Mouse (Mus musculus) heart, postnatal 36 days (tissue): ENCODE measurements around the gene Tpm1. TPM values are rescaled to one million over a fixed set of nuclear protein-coding genes. Genes with fewer than 3 reads are reported as not detected.
A peak's percentile ranks its signal among the peaks of the same experiment; 100 is the strongest.

Experiments
- DNase-seq, 2 experiments: peaks; one replicate each; pipeline ENCODE4 v3.0.0; 2021 to 2022
- intact Hi-C: fragments of 180-260 bp; cut with DNase I; formaldehyde crosslinking; loops from one replicate; pipeline ENCODE4 v1.15.1; 2025
- total RNA-seq, 2 experiments: library from RNA; stranded (reverse); gene quantifications; 2 replicates each; pipeline ENCODE4 v1.2.3; 2021

Tpm1 gene
- total RNA-seq, 2 experiments from 2014 or later = 11,452 to 11,878 TPM

- no peak for DNase-seq
- intact Hi-C loops = no loop called here
These were observed 16.2 kb downstream of the Tpm1 start for GRCm38 (mm10) chr9:67033016-67033415.

- no peak for DNase-seq
- intact Hi-C loops = no loop called here
These were observed 16.6 kb downstream of the Tpm1 start for GRCm38 (mm10) chr9:67032611-67033010.

GRCm38 (mm10) chr9:67029518-67029917 is 19.7 kb downstream of the Tpm1 start:
- DNase-seq = no peak
- intact Hi-C loops = no loop called here

- DNase-seq = no peak
These were observed 20.3 kb downstream of the Tpm1 start for GRCm38 (mm10) chr9:67028929-67029328.

GRCm38 (mm10) chr9:67028133-67028724 is 21.0 kb downstream of the Tpm1 start:
- intact Hi-C loops = no loop called here
- DNase-seq = no peak

More at GRCm38 (mm10) chr9:67028929-67029328, 20.3 kb downstream of the Tpm1 start:
- intact Hi-C loops = no loop called here

- intact Hi-C loops = no loop called here
- DNase-seq = no peak
These were observed 22.3 kb downstream of the Tpm1 start for GRCm38 (mm10) chr9:67026890-67027289.

- intact Hi-C loops = no loop called here
- no peak for DNase-seq
These were observed 23.1 kb downstream of the Tpm1 start for GRCm38 (mm10) chr9:67026061-67026460.

GRCm38 (mm10) chr9:67024889-67025692 is 24.1 kb downstream of the Tpm1 start:
- DNase-seq = no peak
- intact Hi-C loops = no loop called here

GRCm38 (mm10) chr9:67023371-67023770 is 25.8 kb downstream of the Tpm1 start:
- intact Hi-C loops = no loop called here
- no peak for DNase-seq

- intact Hi-C loops = no loop called here
- DNase-seq = no peak
These were observed 29.1 kb downstream of the Tpm1 start for GRCm38 (mm10) chr9:67020063-67020462.

GRCm38 (mm10) chr9:67013501-67013900 is 35.7 kb downstream of the Tpm1 start:
- DNase-seq = no peak
- intact Hi-C loops = no loop called here

GRCm38 (mm10) chr9:67012470-67012869 is 36.7 kb downstream of the Tpm1 start:
- peak; percentile 61 to 74 for DNase-seq
- intact Hi-C loops = no loop called here

- intact Hi-C loops = no loop called here
- no peak for DNase-seq
These were observed 37.7 kb downstream of the Tpm1 start for GRCm38 (mm10) chr9:67011483-67011882.

GRCm38 (mm10) chr9:67008781-67009180 is 40.4 kb downstream of the Tpm1 start:
- DNase-seq = no peak
- intact Hi-C loops = no loop called here

GRCm38 (mm10) chr9:67006376-67006775 is 42.8 kb downstream of the Tpm1 start:
- intact Hi-C loops = no loop called here
- no peak for DNase-seq

- intact Hi-C loops = no loop called here
- no peak for DNase-seq
These were observed 44.0 kb downstream of the Tpm1 start for GRCm38 (mm10) chr9:67005161-67005742.

- DNase-seq = no peak
- intact Hi-C loops = loop anchor here (5.0 kb wide), 1 partner anchor 154 kb away; no protein-coding TSS in a partner anchor
These were observed 45.5 kb downstream of the Tpm1 start for GRCm38 (mm10) chr9:67003656-67004055.

- DNase-seq = no peak
- intact Hi-C loops = loop anchor here (5.0 kb wide), 1 partner anchor 154 kb away; no protein-coding TSS in a partner anchor
These were observed 46.0 kb downstream of the Tpm1 start for GRCm38 (mm10) chr9:67003156-67003555.

GRCm38 (mm10) chr9:67001506-67001905 is 47.7 kb downstream of the Tpm1 start:
- intact Hi-C loops = loop anchor here (1.0 to 5.0 kb wide), 3 partner anchors 43 to 213 kb away; no protein-coding TSS in a partner anchor

GRCm38 (mm10) chr9:67001050-67001449 is 48.2 kb downstream of the Tpm1 start:
- intact Hi-C loops = loop anchor here (1.0 to 5.0 kb wide), 3 partner anchors 43 to 214 kb away; no protein-coding TSS in a partner anchor
- peak; percentile 76 to 85 for DNase-seq

More at GRCm38 (mm10) chr9:67001506-67001905, 47.7 kb downstream of the Tpm1 start:
- no peak for DNase-seq

GRCm38 (mm10) chr9:66999698-67000097 is 49.5 kb downstream of the Tpm1 start:
- DNase-seq = no peak
- intact Hi-C loops = loop anchor here (2.0 to 5.0 kb wide), 2 partner anchors 158 to 215 kb away; no protein-coding TSS in a partner anchor
